In genomic region chrX:12840160-12841020, GRCm38 (mm10) we compare ENCODE assay signal across 8 mouse cellular contexts.
DNase-seq lines count a peak whose midpoint lies in the region; ATAC-seq lines count a peak whose summit lies in the region.

No protein-coding gene starts in this region.

- DNase-seq in R1 (ENCODE audit: low read depth, low spot score), result peak; percentile 93
- peak; percentile 86 to 91 for DNase-seq in cerebellum, postnatal 25 days
- DNase-seq in frontal cortex, postnatal 36 days (ENCODE audit: low spot score in 2 of 2), result peak; percentile 78 to 83
- peak; percentile 83 to 84 for DNase-seq in layer of hippocampus, postnatal 14 days (ENCODE audit: low spot score in 2 of 2)
- DNase-seq in ovary, postnatal 36 days (ENCODE audit: low spot score), result peak; percentile 84
- peak; percentile 82 for DNase-seq in urinary bladder, postnatal 14 days (ENCODE audit: low spot score)

- ATAC-seq in hindbrain, embryonic 13.5 days (ENCODE audit: low FRiP score), result peak; percentile 94
- ATAC-seq in lung, embryonic 16.5 days (ENCODE audit: low read depth), result peak; percentile 89

- peak overlapping the region; percentile 22 for H3K4me3 ChIP-seq in hindbrain, embryonic 13.5 days
- H3K4me3 ChIP-seq in lung, embryonic 16.5 days (ENCODE audit: low read length), result peak overlapping the region; percentile 41

- H3K27ac ChIP-seq in hindbrain, embryonic 13.5 days, result peak overlapping the region; percentile 96
- peak overlapping the region; percentile 91 for H3K27ac ChIP-seq in lung, embryonic 16.5 days (ENCODE audit: low read length)

- peak overlapping the region; percentile 44 for H3K4me2 ChIP-seq in hindbrain, embryonic 13.5 days
- peak overlapping the region; percentile 61 for H3K4me2 ChIP-seq in lung, embryonic 16.5 days (ENCODE audit: low read depth, low read length)

- WGBS in hindbrain, embryonic 13.5 days, result 19% methylated on average over 25 of the region's 25 CpGs
- WGBS in lung, embryonic 16.5 days, result 24% methylated on average over 25 of the region's 25 CpGs

- H3K36me3 ChIP-seq in hindbrain, embryonic 13.5 days, result no peaks in the 10 kb centered on the region
- H3K36me3 ChIP-seq in lung, embryonic 16.5 days (ENCODE audit: control insufficient read depth, insufficient read depth, low read length), result no peaks in the 10 kb centered on the region

- no peaks in the 10 kb centered on the region for H3K27me3 ChIP-seq in hindbrain, embryonic 13.5 days
- H3K27me3 ChIP-seq in lung, embryonic 16.5 days (ENCODE audit: control insufficient read depth, insufficient read depth, low read depth, low read length), result no peaks in the 10 kb centered on the region

- peaks cover 8% of the 10 kb centered on the region; the same call in 1 of the 2 replicates for H3K4me1 ChIP-seq in hindbrain, embryonic 13.5 days (replicated peaks)
- peaks cover 12% of the 10 kb centered on the region for H3K4me1 ChIP-seq in lung, embryonic 16.5 days (replicated peaks; ENCODE audit: control insufficient read depth, insufficient read depth, low read length)

- H3K9ac ChIP-seq in hindbrain, embryonic 13.5 days, result peak overlapping the region; percentile 43
- peak overlapping the region; percentile 62 for H3K9ac ChIP-seq in lung, embryonic 16.5 days (ENCODE audit: low read length)

- no peaks in the 10 kb centered on the region for H3K9me3 ChIP-seq in hindbrain, embryonic 13.5 days
- no peaks in the 10 kb centered on the region for H3K9me3 ChIP-seq in lung, embryonic 16.5 days (ENCODE audit: control insufficient read depth, low read length)

Comparison
In these comparisons a context has a peak if more than half of its experiments do, and no peak if none do; other contexts are left out.
1. Peak in every context shown above with its lines: DNase-seq, ATAC-seq, H3K4me3 ChIP-seq and H3K27ac ChIP-seq.